Mouse (Mus musculus) gastrocnemius, adult 2 months (tissue): ENCODE measurements around the gene Naaa. TPM values are rescaled to one million over a fixed set of nuclear protein-coding genes. Genes with fewer than 3 reads are reported as not detected.
A peak's percentile ranks its signal among the peaks of the same experiment; 100 is the strongest.

Source experiments
- DNase-seq: peaks from one replicate; pipeline ENCODE4 v3.0.0; 2022
- H3K27ac ChIP-seq: fragments of 200-600 bp; 2 replicates; pipeline ENCODE4 v1.8.1; 2022; ENCODE audit warnings: mild to moderate bottlenecking
- H3K4me3 ChIP-seq: fragments of 200-600 bp; 2 replicates; pipeline ENCODE4 v1.8.1; 2022; ENCODE audit warnings: mild to moderate bottlenecking, moderate library complexity
- CTCF ChIP-seq: fragments of 200-600 bp; IDR thresholded peaks from 2 replicates; pipeline ENCODE4 v1.8.1; 2022; ENCODE audit warnings: antibody characterized with exemption, mild to moderate bottlenecking, moderate library complexity
- intact Hi-C: fragments of 180-260 bp; cut with DNase I; formaldehyde crosslinking; loops from one replicate; pipeline ENCODE4 v1.15.1; 2025
- total RNA-seq, 2 experiments: library from RNA; stranded (reverse); gene quantifications; 2 replicates each; pipeline ENCODE4 v1.2.3; 2021

The Naaa gene
- total RNA-seq, 2 experiments from 2014 or later, result 5.5 to 8.5 TPM

- no peak overlapping the region for H3K27ac ChIP-seq
- TF ChIP-seq CTCF, result no peak
- intact Hi-C loops, result no loop called here
- no peak overlapping the region for H3K4me3 ChIP-seq
- peak; percentile 45 for DNase-seq
These were observed 57.6 kb downstream of the Naaa start for GRCm38 (mm10) chr5:92220287-92220902.

- no peak overlapping the region for H3K27ac ChIP-seq
- no peak for DNase-seq
- intact Hi-C loops, result no loop called here
These were observed 58.1 kb downstream of the Naaa start for GRCm38 (mm10) chr5:92219826-92220225.

GRCm38 (mm10) chr5:92218915-92219793, 58.8 kb downstream of the Naaa start:
- no peak for DNase-seq
- no peak overlapping the region for H3K27ac ChIP-seq
- intact Hi-C loops, result no loop called here
- H3K4me3 ChIP-seq, result no peak overlapping the region
- no peak for TF ChIP-seq CTCF

More at GRCm38 (mm10) chr5:92219826-92220225, 58.1 kb downstream of the Naaa start:
- H3K4me3 ChIP-seq, result no peak overlapping the region
- TF ChIP-seq CTCF, result no peak

GRCm38 (mm10) chr5:92215308-92215707, 62.7 kb downstream of the Naaa start, which contains the start of gene U90926:
U90926 (minus strand) TSS chr5:92215408.
- DNase-seq, result no peak
- intact Hi-C loops, result no loop called here
- TF ChIP-seq CTCF, result no peak
- Histone ChIP-seq H3K27ac (no peak within 1 kb of the TSS), H3K4me3 (no peak within 1 kb of the TSS)

GRCm38 (mm10) chr5:92212231-92212630, 65.7 kb downstream of the Naaa start:
- intact Hi-C loops, result no loop called here
- no peak for DNase-seq
- Histone ChIP-seq H3K27ac (no peak overlapping the region), H3K4me3 (no peak overlapping the region)
- TF ChIP-seq CTCF, result no peak

GRCm38 (mm10) chr5:92210205-92210604, 67.8 kb downstream of the Naaa start:
- no peak for TF ChIP-seq CTCF

More at GRCm38 (mm10) chr5:92210205-92210604, 67.8 kb downstream of the Naaa start:
- intact Hi-C loops, result no loop called here
- Histone ChIP-seq H3K4me3 (no peak overlapping the region), H3K27ac (no peak overlapping the region)
- DNase-seq, result no peak

Other genes with a start within 250 kb of the Naaa start
- 1 to 10 TPM; 3.9 to 5.1 TPM for gene Cdkl2, start 234.3 kb downstream of the Naaa start, total RNA-seq
- 10 to 100 TPM; 49.1 to 73.5 TPM for gene G3bp2, start 194.5 kb downstream of the Naaa start, total RNA-seq
- 10 to 100 TPM; 63.2 to 72.3 TPM for gene Uso1, start 140.2 kb downstream of the Naaa start, total RNA-seq
- not detected for gene U90926, start 62.8 kb downstream of the Naaa start, total RNA-seq
- not detected for gene Ppef2, start 21.9 kb downstream of the Naaa start, total RNA-seq
- 10 to 100 TPM; 15.5 to 17.7 TPM for gene Sdad1, start 32.3 kb upstream of the Naaa start, total RNA-seq
- gene Cxcl9, start 49.9 kb upstream of the Naaa start, total RNA-seq, result under 1 TPM; 0.10 to 0.45 TPM
- gene Art3, start 53.7 kb upstream of the Naaa start, total RNA-seq, result 100 to 1,000 TPM; 394 to 399 TPM
- not detected for gene Cxcl10, start 70.7 kb upstream of the Naaa start, total RNA-seq
- 10 to 100 TPM in 1 of 2 experiments, 1 to 10 TPM in 1; 8.9 to 12.5 TPM for gene Nup54, start 157.0 kb upstream of the Naaa start, total RNA-seq
- gene Scarb2, start 228.7 kb upstream of the Naaa start, total RNA-seq, result 10 to 100 TPM; 61.7 to 78.6 TPM